Comparison of ENCODE assay signal across 15 mouse cellular contexts in genomic region chr1:40472401-40472800, GRCm38 (mm10). TPM values are rescaled to one million over a fixed set of nuclear protein-coding genes. Genes with fewer than 3 reads are reported as not detected.
DNase-seq lines count a peak whose midpoint lies in the region.
"Had no signal": no experiment of that assay in that cellular context is flagged by ENCODE, and none has a peak within 500 bp of the region (broad histone marks: within the 10 kb centered on the region; RNA-seq: fewer than 3 reads in every experiment).

No protein-coding gene starts in this region.

- DNase-seq in gastrocnemius, adult 18-20 months (ENCODE audit: low spot score): peak; percentile 61
- DNase-seq in gastrocnemius, postnatal 25 days: no peak
- peak; percentile 65 for DNase-seq in 3134 (ENCODE audit: extremely low read depth, insufficient read length, low spot score)
- peak; percentile 72 for DNase-seq in adipocyte (ENCODE audit: low spot score)
- no peak for DNase-seq in kidney, adult 11 months
- no peak for DNase-seq in kidney, adult 8-10 months
- DNase-seq: adrenal gland, postnatal 10 days; adrenal gland, postnatal 36 days; cerebellum, adult 18-20 months; cerebellum, adult 9-10 months; cerebellum, postnatal 14 days; gastrocnemius, postnatal 10 days; kidney, adult 2 months had no signal

RNA-seq across cellular contexts. Expression of gene Il18r1, which starts 7.0 kb away (rescaled TPM):
- not detected for total RNA-seq in gastrocnemius, adult 18-20 months (2021)
- not detected for total RNA-seq in gastrocnemius, postnatal 25 days (2021)
- total RNA-seq: hindbrain, postnatal 0 days had no signal

RNA-seq across cellular contexts. Expression of gene Il18rap, which starts 42.8 kb away (rescaled TPM):
- not detected for total RNA-seq in gastrocnemius, adult 18-20 months (2021)
- not detected for total RNA-seq in gastrocnemius, postnatal 25 days (2021)
- total RNA-seq: hindbrain, postnatal 0 days; MEL had no signal

RNA-seq across cellular contexts. Expression of gene Il1rl1, which starts 43.0 kb away (rescaled TPM):
- 1 to 10 TPM in 1 of 2 experiments, under 1 TPM in 1; 0.40 to 1.5 TPM for total RNA-seq in gastrocnemius, adult 18-20 months (2021)
- total RNA-seq in gastrocnemius, postnatal 25 days (2021): 1 to 10 TPM in 1 of 2 experiments, under 1 TPM in 1; 0.91 to 1.0 TPM

Comparison
In these comparisons a context has a peak if more than half of its experiments do, and no peak if none do; other contexts are left out.
1. DNase-seq: peak in gastrocnemius, adult 18-20 months (single experiment), 3134 (single experiment) and adipocyte (single experiment); none in gastrocnemius, postnatal 25 days (single experiment), kidney, adult 11 months (single experiment) and kidney, adult 8-10 months (0 of 2).